Mouse (Mus musculus) bone marrow macrophage, adult 2 months (primary cell): ENCODE measurements around the gene Olfml2b.

ENCODE experiments used
- CTCF ChIP-seq: IDR thresholded peaks from 2 replicates; pipeline ENCODE4 v1.5.1; 2012; ENCODE audit warnings: low read depth, mild to moderate bottlenecking, low read length, moderate library complexity
- POLR2A ChIP-seq: IDR thresholded peaks from 2 replicates; pipeline ENCODE4 v1.6.1; 2012; ENCODE audit warnings: mild to moderate bottlenecking, low read depth, low read length, borderline replicate concordance

DNA sequence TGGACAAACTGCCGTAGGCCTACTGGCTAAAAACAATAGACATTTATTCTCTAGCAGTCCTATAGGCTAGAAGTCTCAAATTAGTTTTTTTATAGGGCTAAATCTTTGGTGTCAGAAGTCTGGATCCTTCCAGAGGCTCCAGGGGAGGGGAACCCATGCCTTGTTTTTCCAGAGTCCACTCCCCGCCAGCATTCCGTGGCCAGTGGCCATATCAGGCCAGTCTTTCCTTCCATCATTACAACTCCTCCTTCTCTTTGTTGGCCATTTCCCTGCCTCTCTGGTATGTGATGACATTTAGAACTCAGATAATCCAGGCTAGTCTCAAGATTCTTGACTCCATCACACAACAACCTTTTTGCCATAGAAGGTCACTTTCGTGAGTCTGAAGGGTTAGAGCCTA lies 33.3 kb downstream of the Olfml2b start:
- TF ChIP-seq CTCF (no peak), POLR2A (no peak)
